Mouse (Mus musculus): ENCODE results near the gene Mpped2.

DNA sequence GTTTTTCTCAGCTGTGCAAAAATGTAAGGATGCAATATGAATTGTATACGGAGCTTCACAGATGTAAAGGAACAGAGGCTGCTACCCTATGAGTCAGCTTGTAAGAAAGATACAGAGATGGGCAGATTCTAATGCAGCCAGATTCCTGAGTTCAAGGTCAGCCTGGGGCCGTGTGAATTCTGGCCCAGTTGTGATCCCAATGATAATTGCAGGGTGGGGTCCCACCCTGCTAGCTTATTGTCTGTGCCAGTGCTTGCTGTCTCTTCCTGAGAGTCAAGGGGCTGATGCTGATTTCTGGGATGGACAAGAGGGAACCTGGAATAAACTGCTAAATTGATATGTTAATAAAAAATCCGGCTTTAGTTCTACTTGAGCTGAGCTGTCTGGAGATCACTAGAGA is 122.8 kb downstream of the Mpped2 start:
- TF ChIP-seq CTCF (IDR thresholded peaks at IDR 0.05; ENCODE audit: borderline replicate concordance, control insufficient read depth, extremely low read depth, insufficient read depth, low read length, poor library complexity), result no peak
- TF ChIP-seq POLR2A (IDR thresholded peaks at IDR 0.05; ENCODE audit: control insufficient read depth, extremely low read depth, insufficient read depth, low read length, poor library complexity), result no peak

Data from thymus, adult 2 months (tissue).